24 mouse cellular contexts compared by ENCODE assay signal in the genomic region with DNA sequence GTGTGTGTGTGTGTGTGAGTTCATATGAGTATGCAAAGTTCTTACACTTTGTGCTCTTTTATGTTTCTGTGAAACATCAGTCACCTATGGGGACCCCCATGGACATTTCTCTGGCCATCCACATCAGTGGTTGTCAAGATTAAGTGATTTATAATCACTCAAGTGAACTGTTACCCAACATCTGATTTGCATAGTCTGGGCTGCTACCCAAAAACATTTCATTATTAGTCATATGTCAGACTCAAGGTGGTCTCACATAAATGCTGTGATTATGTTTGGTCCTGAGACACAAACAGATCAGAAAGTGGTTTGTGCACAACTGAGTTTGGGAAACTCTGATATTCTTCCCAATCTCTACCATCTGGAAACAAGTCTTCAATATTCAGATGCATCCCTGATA.
"Had no signal": no experiment of that assay in that cellular context is flagged by ENCODE, and none has a peak within 500 bp of the region (broad histone marks: within the 10 kb centered on the region; RNA-seq: fewer than 3 reads in every experiment).

No protein-coding gene starts in this region.

- H3K4me1 ChIP-seq: embryonic facial prominence, embryonic 15.5 days; forebrain, embryonic 13.5 days; forebrain, embryonic 15.5 days had no signal

- DNase-seq: cerebellum, adult 9-10 months; cerebellum, adult 9-11 months; cerebellum, postnatal 14 days; cerebellum, postnatal 25 days; cerebellum, postnatal 36 days; forebrain, postnatal 0 days; gastrocnemius, adult 2 months; gastrocnemius, postnatal 10 days; gastrocnemius, postnatal 14 days; gastrocnemius, postnatal 25 days; gastrocnemius, postnatal 36 days; heart, adult 18-20 months; heart, adult 2 months had no signal

- H3K27ac ChIP-seq: embryonic facial prominence, embryonic 10.5 days; embryonic facial prominence, embryonic 12.5 days; embryonic facial prominence, embryonic 13.5 days; embryonic facial prominence, embryonic 15.5 days; forebrain, embryonic 10.5 days; forebrain, embryonic 12.5 days; forebrain, embryonic 13.5 days; forebrain, embryonic 15.5 days; gastrocnemius, adult 2 months; heart, adult 2 months had no signal

- H3K9me3 ChIP-seq: embryonic facial prominence, embryonic 10.5 days; embryonic facial prominence, embryonic 12.5 days; embryonic facial prominence, embryonic 13.5 days; embryonic facial prominence, embryonic 15.5 days; forebrain, embryonic 10.5 days; forebrain, embryonic 12.5 days; forebrain, embryonic 13.5 days; forebrain, embryonic 15.5 days had no signal

- ATAC-seq: forebrain, embryonic 13.5 days; forebrain, embryonic 14.5 days; forebrain, embryonic 15.5 days; forebrain, postnatal 0 days had no signal

- H3K9ac ChIP-seq: embryonic facial prominence, embryonic 12.5 days; embryonic facial prominence, embryonic 13.5 days; embryonic facial prominence, embryonic 15.5 days; forebrain, embryonic 12.5 days; forebrain, embryonic 13.5 days; forebrain, embryonic 15.5 days; forebrain, postnatal 0 days had no signal

- H3K27me3 ChIP-seq: embryonic facial prominence, embryonic 12.5 days; embryonic facial prominence, embryonic 13.5 days; embryonic facial prominence, embryonic 15.5 days; forebrain, embryonic 12.5 days; forebrain, embryonic 13.5 days; forebrain, embryonic 15.5 days had no signal

- H3K4me3 ChIP-seq: embryonic facial prominence, embryonic 10.5 days; embryonic facial prominence, embryonic 12.5 days; embryonic facial prominence, embryonic 13.5 days; embryonic facial prominence, embryonic 15.5 days; erythroblast, embryonic 14.5 days; forebrain, embryonic 10.5 days; forebrain, embryonic 12.5 days; forebrain, embryonic 13.5 days; forebrain, embryonic 15.5 days; gastrocnemius, adult 2 months; heart, adult 2 months had no signal

- H3K4me2 ChIP-seq: embryonic facial prominence, embryonic 12.5 days; embryonic facial prominence, embryonic 13.5 days; embryonic facial prominence, embryonic 15.5 days; forebrain, embryonic 12.5 days; forebrain, embryonic 13.5 days; forebrain, embryonic 15.5 days; heart, embryonic 11.5 days had no signal

- H3K36me3 ChIP-seq: embryonic facial prominence, embryonic 10.5 days; embryonic facial prominence, embryonic 12.5 days; embryonic facial prominence, embryonic 13.5 days; embryonic facial prominence, embryonic 15.5 days; forebrain, embryonic 10.5 days; forebrain, embryonic 12.5 days; forebrain, embryonic 15.5 days had no signal
